9 mouse cellular contexts compared by ENCODE assay signal in genomic region chr16:35734038-35734437, GRCm38 (mm10). TPM values are rescaled to one million over a fixed set of nuclear protein-coding genes. Genes with fewer than 3 reads are reported as not detected.
DNase-seq lines count a peak whose midpoint lies in the region; ATAC-seq lines count a peak whose summit lies in the region.
"Had no signal": no experiment of that assay in that cellular context is flagged by ENCODE, and none has a peak within 500 bp of the region (broad histone marks: within the 10 kb centered on the region; RNA-seq: fewer than 3 reads in every experiment).

No protein-coding gene starts in this region.

- DNase-seq in midbrain, embryonic 10.5 days (ENCODE audit: low spot score): peak; percentile 70
- DNase-seq in adrenal gland, postnatal 25 days: peak; percentile 71
- DNase-seq in embryo, embryonic 9.5 days (ENCODE audit: extremely low spot score): peak; percentile 72
- peak; percentile 77 to 82 for DNase-seq in heart, postnatal 36 days
- DNase-seq in left cerebral cortex, postnatal 4 days: peak; percentile 59
- peak; percentile 47 for DNase-seq in testis, postnatal 14 days (ENCODE audit: low spot score)

- intact Hi-C loops in heart, postnatal 36 days (cut with DNase I): loop anchor here (1.0 to 10.0 kb wide), 3 partner anchors 37 to 211 kb away; partner anchors contain the start of gene Hspbap1
- intact Hi-C loops in left cerebral cortex, postnatal 4 days (cut with DNase I): loop anchor here (10.0 kb wide), 1 partner anchor 81 kb away; no protein-coding TSS in a partner anchor

- H3K27me3 ChIP-seq in midbrain, embryonic 10.5 days (ENCODE audit: low read depth, poor library complexity, severe bottlenecking): no peaks in the 10 kb centered on the region
- no peaks in the 10 kb centered on the region for H3K27me3 ChIP-seq in midbrain, embryonic 16.5 days (ENCODE audit: control insufficient read depth, insufficient read depth, low read depth, low read length)

- no peak overlapping the region for H3K4me3 ChIP-seq in midbrain, embryonic 10.5 days
- H3K4me3 ChIP-seq in midbrain, embryonic 16.5 days (ENCODE audit: low read depth, low read length): no peak overlapping the region
- H3K4me3 ChIP-seq: myocyte had no signal

- H3K9ac ChIP-seq in midbrain, embryonic 16.5 days (ENCODE audit: low read depth, low read length): no peak overlapping the region

- H3K4me1 ChIP-seq in midbrain, embryonic 10.5 days: peaks cover 18% of the 10 kb centered on the region
- peaks cover 6% of the 10 kb centered on the region; the same call in 1 of the 2 replicates for H3K4me1 ChIP-seq in midbrain, embryonic 16.5 days (ENCODE audit: control insufficient read depth, insufficient read depth, low read length)

- WGBS in midbrain, embryonic 10.5 days: 18% methylated on average over 6 of the region's 6 CpGs
- WGBS in midbrain, embryonic 16.5 days: 20% methylated on average over 6 of the region's 6 CpGs

- H3K27ac ChIP-seq in midbrain, embryonic 10.5 days (replicated peaks): no peak overlapping the region
- no peak overlapping the region for H3K27ac ChIP-seq in midbrain, embryonic 16.5 days (ENCODE audit: low read length)

- ATAC-seq in midbrain, embryonic 16.5 days: no peak
- peak; percentile 83 for ATAC-seq in monocyte, adult 5-6 weeks (replicated peaks; ENCODE audit: insufficient number of reproducible peaks, low FRiP score, low TSS enrichment, poor library complexity, severe bottlenecking)

- peaks cover 6% of the 10 kb centered on the region; the same call in 1 of the 2 replicates for H3K36me3 ChIP-seq in midbrain, embryonic 10.5 days
- H3K36me3 ChIP-seq in midbrain, embryonic 16.5 days (ENCODE audit: control insufficient read depth, insufficient read depth, low read length): peaks cover 2% of the 10 kb centered on the region; the same call in 1 of the 2 replicates

- H3K9me3 ChIP-seq in midbrain, embryonic 10.5 days (replicated peaks): no peaks in the 10 kb centered on the region
- H3K9me3 ChIP-seq in midbrain, embryonic 16.5 days (replicated peaks; ENCODE audit: control insufficient read depth, low read length, poor library complexity, severe bottlenecking): no peaks in the 10 kb centered on the region

- H3K4me2 ChIP-seq in midbrain, embryonic 16.5 days (ENCODE audit: low read length): no peak overlapping the region

RNA-seq across cellular contexts. Expression of gene Dirc2, which starts 35.1 kb away (rescaled TPM):
- polyA plus RNA-seq in midbrain, embryonic 10.5 days (2016; fragmentation: Nextera tagmentation; extraction: Ambion mirVana): 12.5 and 14.1 TPM in 2 replicates
- 30.7 and 32.0 TPM in 2 replicates for polyA plus RNA-seq in midbrain, embryonic 16.5 days (2015; fragmentation: Nextera tagmentation; extraction: Ambion mirVana)
- total RNA-seq in adrenal gland, postnatal 25 days (2021): 28.1 and 34.0 TPM in 2 replicates
- total RNA-seq in heart, postnatal 36 days (2021): 10 to 100 TPM; 64.2 to 70.4 TPM
- 10 to 100 TPM; 89.4 to 95.2 TPM for total RNA-seq in left cerebral cortex, postnatal 4 days (2021)
- total RNA-seq in monocyte, adult 5-6 weeks (2017): 4.1 to 5.7 TPM (median 5.6 TPM) in 3 replicates

RNA-seq across cellular contexts. Expression of gene Hspbap1, which starts 36.1 kb away (rescaled TPM):
- polyA plus RNA-seq in midbrain, embryonic 10.5 days (2016; fragmentation: Nextera tagmentation; extraction: Ambion mirVana): 24.7 and 26.0 TPM in 2 replicates
- polyA plus RNA-seq in midbrain, embryonic 16.5 days (2015; fragmentation: Nextera tagmentation; extraction: Ambion mirVana): 16.1 TPM in 2 replicates
- total RNA-seq in adrenal gland, postnatal 25 days (2021): 5.2 and 8.0 TPM in 2 replicates
- total RNA-seq in heart, postnatal 36 days (2021): 1 to 10 TPM; 2.8 to 3.0 TPM
- total RNA-seq in left cerebral cortex, postnatal 4 days (2021): 10 to 100 TPM; 10.5 to 11.0 TPM
- 6.5 to 8.8 TPM (median 8.4 TPM) in 3 replicates for total RNA-seq in monocyte, adult 5-6 weeks (2017)
